In genomic region chr6:135519438-135519803, GRCm38 (mm10) we compare ENCODE assay signal across 19 mouse cellular contexts.
"Had no signal": no experiment of that assay in that cellular context is flagged by ENCODE, and none has a peak within 500 bp of the region (broad histone marks: within the 10 kb centered on the region; RNA-seq: fewer than 3 reads in every experiment).

No protein-coding gene starts in this region.

- H3K9ac ChIP-seq: limb, embryonic 13.5 days; liver, embryonic 12.5 days; liver, embryonic 15.5 days; lung, embryonic 15.5 days; midbrain, embryonic 12.5 days had no signal

- H3K4me1 ChIP-seq: liver, embryonic 12.5 days; liver, embryonic 15.5 days; lung, embryonic 15.5 days; megakaryocyte, embryonic 14.5 days had no signal

- H3K4me2 ChIP-seq: limb, embryonic 13.5 days; liver, embryonic 12.5 days; liver, embryonic 15.5 days; lung, embryonic 15.5 days; midbrain, embryonic 12.5 days had no signal

- H3K9me3 ChIP-seq: limb, embryonic 10.5 days; limb, embryonic 13.5 days; liver, embryonic 12.5 days; liver, embryonic 15.5 days; lung, embryonic 15.5 days; megakaryocyte, embryonic 14.5 days; midbrain, embryonic 12.5 days had no signal

- H3K27me3 ChIP-seq: liver, embryonic 12.5 days; liver, embryonic 15.5 days; lung, embryonic 15.5 days; megakaryocyte, embryonic 14.5 days; midbrain, embryonic 12.5 days had no signal

- ATAC-seq: liver, embryonic 12.5 days had no signal

- H3K4me3 ChIP-seq: layer of hippocampus, adult 2 months; limb, embryonic 10.5 days; limb, embryonic 13.5 days; liver, embryonic 12.5 days; liver, embryonic 15.5 days; lung, embryonic 15.5 days; megakaryocyte, embryonic 14.5 days; midbrain, embryonic 12.5 days had no signal

- H3K27ac ChIP-seq: kidney, postnatal 0 days; layer of hippocampus, adult 2 months; limb, embryonic 10.5 days; limb, embryonic 13.5 days; liver, embryonic 12.5 days; liver, embryonic 15.5 days; lung, embryonic 15.5 days; midbrain, embryonic 12.5 days had no signal

- DNase-seq: kidney, adult 2 months; kidney, postnatal 25 days; layer of hippocampus, adult 9-11 months; layer of hippocampus, postnatal 36 days; liver; lung, adult 18-20 months; lung, postnatal 10 days; lung, postnatal 36 days; thymus, adult 18-20 months; thymus, postnatal 36 days had no signal

- H3K36me3 ChIP-seq: limb, embryonic 10.5 days; limb, embryonic 13.5 days; liver, embryonic 12.5 days; liver, embryonic 15.5 days; lung, embryonic 15.5 days; midbrain, embryonic 12.5 days had no signal
